Mouse (Mus musculus): ENCODE measurements at regions not wholly inside any gene's neighbourhood (a gene's known extent, or its start where the extent isn't known, plus 50 kb on each side); places are given as distances from the start of the nearest gene placed in this dataset.

DNA sequence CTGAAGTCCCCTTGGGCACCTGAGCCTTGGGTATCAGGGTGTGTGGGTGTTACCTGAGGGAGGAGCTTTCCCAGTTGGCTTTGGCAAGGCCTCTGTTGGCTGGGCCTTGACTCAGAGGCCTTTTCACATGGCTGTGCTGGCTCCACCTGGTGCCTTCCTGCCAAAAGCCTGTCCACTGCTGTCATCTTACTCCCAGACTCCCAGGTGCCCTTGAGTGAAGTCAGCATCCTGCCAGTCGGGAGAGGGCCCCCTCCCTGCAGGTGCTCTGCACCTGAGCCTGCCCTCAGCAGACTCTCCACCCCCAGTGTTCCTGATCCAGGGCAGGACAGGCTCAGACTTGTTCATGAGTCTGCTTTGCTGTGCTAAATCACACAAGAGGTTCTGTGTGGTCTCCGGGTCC, 99.2 kb upstream of the Lgalsl start:
- DNase-seq = peak in 1 of 2 experiments; percentile 4

DNA sequence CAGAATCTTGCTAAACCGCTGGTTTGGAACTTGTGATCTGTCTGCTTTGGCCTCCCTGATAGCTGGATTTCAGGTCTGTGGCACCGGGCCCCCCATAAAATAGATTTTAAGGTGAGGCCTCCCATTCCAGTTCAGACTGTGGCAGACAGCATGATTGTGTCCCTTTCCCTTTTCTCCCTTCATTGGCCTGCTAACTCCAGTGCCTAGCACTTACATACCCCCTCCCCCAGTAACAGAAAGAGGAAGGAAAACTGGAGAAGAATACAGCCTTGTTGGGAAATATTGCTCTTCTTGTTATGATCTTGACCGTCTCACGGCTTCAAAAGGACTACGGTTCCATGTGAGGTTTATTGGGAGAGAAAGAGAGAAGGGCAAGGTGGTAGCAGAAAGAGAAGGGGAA, 99.7 kb upstream of the Lgalsl start:
- DNase-seq = no peak

DNA sequence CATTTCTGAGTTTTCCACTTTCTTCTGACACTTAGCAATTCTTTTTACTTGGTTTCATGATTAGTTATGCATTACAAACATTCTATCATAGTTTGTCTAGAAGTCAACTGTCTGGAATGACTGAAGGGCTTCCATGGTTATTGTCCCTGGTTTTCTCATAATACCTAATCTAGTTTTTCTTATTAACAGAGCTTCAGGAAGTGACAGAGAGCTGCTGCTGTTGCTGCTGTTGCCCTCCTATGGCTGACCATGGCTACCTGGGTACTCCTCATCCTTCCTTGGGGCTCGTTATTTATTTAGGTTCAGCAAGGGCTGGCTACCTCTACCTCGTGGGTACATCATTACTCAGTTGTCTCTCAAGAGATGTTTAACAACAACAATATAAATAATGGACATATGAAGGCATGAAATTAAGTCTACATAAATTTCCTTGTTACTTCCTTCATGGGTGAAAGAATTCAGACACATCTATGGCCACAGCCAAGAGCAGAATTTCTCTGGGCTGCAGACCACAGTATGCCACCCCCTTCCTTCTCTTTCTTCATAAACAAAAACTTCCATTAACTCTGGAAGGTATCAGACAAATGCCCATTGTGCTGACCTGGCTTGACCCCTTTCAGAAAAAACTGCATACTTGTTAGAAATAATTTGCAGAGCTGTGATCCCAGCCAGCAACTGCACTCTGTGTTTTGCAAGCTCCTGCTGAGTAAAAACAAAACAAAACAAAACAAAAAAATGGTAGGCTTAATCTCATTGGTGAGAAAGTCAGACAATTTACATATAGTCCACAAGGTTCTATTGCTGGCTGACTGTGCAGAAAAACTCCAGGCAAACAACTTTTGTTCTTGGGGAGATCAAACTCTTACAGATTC, 103.6 kb upstream of the Lgalsl start:
- peak in 1 of 2 experiments; percentile 1 for DNase-seq

DNA sequence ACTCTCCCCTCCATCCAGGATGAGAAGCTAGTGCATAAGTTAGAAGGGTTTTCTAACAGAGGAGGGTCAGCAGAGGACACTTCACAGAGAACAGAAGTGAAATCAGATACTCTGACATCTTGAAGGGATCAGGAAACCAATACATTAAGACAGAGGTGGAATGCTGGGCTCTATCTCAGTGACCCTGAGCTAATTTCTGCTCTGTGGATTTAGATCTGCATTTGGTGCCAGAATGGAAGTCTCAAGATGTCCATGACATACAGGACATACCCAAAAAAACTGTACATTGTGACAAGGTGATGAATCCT, 104.2 kb upstream of the Lgalsl start:
- no peak for DNase-seq

DNA sequence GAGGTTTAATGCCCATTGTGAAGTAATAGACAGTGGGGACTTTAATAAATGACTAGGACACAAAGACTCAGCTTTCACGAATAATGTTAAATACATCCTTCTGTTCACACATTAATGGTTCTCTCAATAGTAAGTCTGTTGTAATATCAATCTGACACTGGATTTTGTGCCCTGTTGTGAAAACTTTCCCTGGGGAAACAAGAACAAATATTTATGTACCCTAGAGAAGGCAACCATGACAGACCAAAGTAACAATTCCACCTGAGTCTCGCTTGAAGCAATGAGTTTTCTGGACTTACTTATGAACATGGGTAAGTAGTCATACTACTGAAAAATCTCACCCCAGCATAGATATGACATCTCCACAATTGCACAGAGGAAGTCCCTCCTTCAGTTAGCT, 105.1 kb upstream of the Lgalsl start:
- peak in 1 of 2 experiments; percentile 1 for DNase-seq

DNA sequence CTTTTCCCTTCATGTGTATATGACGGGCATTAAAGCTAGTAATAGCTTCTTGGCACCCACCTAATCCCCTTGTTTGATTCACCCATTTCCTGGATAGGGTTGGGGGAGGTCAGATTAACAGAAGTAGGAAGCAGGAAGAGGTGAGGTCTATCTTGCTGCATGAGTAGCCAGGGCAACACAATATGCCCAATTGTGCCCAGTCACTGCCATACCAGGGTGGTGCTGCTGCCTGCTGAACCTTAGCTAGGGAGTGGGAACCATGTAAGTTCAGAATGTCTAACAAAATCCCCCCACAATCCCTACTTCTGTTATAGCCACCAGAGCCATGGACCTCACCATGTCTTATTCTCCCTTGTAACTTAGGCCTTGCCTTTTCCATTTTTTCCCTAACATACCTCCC, 106.1 kb upstream of the Lgalsl start:
- DNase-seq = no peak

DNA sequence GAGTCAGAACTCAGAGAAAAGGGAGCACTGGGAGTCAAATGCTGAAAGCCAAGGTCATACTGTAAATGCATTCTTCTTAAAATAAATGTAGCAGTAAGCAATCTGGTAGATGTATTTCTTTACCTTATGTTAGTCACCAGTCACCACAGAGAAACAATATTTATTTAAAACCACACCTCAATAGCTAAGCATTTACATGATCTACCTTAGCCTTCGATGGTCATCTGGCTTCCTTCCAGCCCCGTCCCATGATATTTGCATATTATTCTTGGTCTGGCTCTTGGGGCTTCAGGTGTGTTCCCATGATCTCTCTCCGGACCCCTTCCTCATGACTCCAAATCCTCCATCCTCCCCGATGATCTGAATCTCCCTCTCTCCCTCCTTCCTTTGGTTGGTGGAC, 107.1 kb upstream of the Lgalsl start:
- DNase-seq = no peak

DNA sequence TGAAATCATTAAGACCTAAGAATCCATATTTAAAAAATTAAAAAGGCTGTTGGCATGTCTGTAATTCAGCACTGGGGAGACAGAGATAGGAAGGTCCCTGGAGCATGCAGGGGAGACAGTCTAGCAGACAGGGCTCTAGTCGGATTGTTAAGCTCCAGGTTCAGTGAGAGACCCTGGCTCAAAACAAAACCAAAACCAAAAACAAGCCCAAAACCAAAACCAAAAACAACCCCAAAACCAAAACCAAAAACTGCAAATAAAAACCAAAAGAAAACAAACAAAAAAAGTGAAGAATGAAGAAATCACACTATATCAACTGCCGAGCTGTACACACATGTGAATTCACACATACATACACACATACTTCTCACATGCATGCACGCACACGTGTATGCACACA, 108.8 kb upstream of the Lgalsl start:
- no peak for DNase-seq

DNA sequence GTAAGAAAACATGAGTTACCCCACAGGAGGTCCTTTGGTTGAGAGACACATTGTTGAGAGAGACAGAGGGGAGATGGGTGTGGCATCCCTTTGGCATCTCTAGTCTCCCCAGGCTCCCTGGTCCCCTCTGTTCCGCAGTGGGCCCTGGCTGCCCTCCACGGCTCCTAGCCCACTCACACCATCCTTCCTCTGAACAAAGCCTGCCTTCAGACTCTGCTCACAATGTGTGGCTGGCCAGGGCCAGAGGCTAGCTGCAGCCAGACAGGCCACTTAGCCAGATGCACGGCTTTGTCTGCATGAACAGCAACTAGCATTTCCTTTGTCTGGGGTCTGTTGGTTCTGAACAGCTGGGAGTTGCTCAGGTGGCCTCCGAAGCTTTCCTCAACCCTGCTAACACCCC, 110.7 kb upstream of the Lgalsl start:
- DNase-seq = peak; percentile 42 to 68

DNA sequence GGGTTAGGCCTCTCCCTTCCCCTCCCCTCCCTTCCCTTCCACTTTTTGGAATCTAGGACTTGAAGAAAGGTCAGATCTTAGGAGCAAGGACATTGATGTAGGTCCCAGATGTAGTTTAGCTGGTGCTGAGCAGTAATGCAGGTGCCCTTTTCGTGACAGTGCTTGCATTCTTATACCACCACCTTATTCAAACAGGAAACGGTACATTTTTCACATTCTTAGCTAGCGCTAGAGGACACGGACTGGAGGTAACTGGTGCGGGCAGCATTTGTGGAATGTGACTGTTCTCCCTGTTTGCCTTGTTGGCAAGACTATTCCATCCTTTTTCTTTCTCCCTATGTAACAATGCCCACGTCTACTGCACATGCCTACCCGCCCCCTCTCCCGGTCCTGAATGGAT, 124.7 kb upstream of the Lgalsl start:
- peak; percentile 12 to 51 for DNase-seq

DNA sequence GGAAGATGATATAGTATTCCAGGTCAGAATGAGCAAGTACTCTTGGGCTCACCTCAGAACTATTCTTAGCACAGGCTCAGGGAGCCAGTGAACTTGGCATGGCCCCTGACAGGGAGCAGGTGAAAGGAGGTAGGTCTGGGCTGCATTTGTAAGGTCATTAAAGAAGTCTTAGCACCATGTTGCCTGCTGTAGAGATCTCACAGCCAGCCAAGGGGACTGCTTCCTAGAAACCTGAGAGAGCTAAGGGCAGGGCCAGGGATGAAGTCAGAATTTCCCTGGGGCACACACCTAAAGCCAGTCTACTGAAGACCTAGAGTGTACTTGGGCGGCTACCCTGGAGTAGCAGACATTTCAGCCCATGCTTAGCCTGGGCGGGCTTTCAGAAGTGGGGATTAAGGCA, 126.9 kb upstream of the Lgalsl start:
- DNase-seq = peak; percentile 21 to 42

DNA sequence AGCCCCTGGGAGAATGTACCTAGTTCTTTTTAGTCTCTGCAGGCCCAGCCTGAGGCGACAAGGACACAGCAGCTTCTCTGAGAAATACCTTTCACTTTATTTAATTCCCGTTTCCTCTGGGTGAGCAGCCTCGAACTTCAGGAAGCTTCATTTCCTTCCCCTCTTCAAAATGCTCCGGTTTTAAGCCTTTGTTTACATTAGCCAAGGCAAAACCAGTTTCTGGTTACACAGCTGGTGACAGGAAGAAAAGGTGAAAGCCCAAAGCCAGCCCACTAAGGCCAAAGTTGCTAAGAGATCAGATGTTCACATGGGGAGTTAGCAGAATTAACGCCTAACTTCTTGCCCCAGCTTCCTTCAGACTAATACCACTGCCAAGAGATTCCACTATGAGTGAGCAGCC, 127.4 kb upstream of the Lgalsl start:
- DNase-seq = peak in 1 of 2 experiments; percentile 36

DNA sequence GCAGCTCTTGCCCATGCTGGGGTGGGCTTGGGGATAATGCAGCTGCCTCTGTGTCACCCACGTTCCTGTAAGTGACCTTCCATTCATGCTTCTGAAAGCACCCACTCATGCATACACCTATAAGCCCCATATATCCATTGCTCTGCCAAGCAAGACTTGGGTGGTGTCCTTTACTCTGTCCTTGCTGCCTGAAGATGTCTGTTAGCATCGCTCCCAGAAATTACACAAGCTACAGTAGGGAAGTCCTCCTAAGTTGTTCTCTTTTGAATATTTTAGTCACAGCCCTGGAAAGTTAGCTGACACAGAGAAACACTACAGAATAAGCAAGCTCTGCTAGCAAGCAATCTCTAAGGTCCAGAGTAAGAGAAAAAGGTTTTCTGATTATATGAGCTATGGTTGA, 129.2 kb upstream of the Lgalsl start:
- no peak for DNase-seq

DNA sequence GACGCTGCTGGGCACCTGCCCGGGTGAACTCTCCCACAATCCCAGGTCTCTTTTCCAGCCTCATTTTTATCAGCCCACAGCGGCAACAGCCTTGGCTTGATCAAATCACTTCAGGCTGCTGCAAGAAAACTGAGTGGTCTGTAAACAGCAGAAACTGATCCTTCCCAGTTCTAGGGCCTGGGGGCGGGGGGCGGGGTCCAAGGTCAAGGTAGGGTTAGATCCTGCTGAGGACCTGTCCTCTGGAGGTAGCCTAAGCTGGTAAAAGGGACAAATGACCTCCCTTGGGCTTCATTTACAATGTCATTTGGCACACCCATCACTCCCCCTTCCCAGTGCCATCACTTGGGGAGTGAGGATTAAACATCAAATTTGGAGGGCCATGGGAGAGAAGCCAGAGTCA, 129.9 kb upstream of the Lgalsl start:
- DNase-seq = no peak

DNA sequence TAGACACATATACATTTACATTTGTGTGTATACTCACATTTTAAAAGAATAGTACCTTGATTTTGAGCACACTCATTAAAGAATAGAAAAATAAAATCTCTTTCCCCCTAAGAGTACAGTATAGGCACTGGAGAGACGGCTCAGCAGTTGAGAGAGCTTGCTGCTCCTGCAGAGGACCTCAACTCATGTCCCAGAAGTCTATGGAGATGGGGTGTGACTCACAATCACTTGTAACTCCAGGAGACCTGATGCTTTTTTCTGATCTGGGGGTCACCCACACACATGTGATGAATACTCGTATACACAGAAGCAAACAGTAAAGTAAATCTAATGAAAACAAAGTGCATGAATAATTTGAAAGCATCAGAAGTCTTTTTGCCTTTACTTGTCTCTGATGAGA, 129.5 kb upstream of the Peli1 start:
- DNase-seq = no peak

DNA sequence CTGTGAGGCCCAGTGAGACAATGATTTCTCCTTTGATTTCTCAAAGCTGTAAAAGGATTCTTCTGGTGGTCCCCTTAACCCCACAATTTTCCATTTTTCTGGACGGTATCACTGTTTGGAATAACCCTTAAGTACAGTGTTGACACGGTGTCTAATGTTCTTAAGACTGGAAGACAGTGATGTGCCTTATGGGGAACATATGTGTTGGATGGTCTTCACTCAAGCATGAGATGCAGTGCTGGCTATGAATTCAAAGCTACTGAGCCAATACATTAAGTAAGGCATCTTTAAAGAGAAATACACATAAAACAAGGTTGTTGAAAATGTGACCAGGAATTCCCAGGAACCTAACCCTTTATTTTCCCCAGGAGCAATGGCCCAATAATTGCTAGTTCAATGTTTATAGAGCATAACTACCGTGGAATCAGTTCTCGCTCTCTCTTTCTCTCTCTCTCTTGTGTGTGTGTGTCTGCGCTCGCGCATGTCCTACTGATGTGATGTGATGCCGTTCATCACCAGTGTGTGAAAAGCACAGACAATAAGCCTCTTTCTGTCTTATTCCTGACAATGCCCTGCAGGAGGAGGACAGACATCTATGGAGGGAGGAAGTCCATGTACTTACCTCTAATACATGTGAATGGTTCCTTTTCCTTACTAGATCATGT, 125.4 kb upstream of the Peli1 start:
- DNase-seq = no peak

DNA sequence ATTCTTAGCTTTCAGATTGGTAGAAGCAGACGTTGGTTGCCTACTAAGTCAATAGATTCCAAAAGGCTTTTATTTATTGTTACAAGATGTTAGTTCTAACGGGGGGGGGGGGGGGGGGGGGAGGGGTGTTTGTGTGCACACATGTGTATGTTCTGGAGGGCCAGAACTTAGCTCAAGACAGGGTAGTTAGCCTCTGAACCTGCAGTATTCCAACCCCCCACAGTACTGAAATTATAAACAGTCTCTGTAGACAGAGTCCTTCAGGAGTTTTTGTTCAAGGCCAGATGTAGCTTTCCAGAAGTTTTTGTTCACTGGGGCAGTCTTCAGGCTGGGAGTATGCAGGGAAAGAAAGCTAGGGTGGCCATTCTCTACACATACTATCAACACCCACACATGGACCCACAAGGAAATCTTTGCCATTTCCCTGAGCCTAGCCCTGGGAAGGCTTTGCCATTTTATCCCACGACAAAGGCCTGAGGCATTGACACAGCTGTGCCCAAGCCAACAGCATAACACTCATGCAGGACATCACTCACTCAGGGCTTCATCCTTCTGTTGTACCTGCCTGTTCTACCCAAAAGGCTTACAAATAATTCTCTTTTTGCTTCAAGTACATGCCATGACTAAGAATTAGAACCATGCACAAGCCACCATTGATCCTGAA, 123.6 kb upstream of the Peli1 start:
- no peak for DNase-seq

DNA sequence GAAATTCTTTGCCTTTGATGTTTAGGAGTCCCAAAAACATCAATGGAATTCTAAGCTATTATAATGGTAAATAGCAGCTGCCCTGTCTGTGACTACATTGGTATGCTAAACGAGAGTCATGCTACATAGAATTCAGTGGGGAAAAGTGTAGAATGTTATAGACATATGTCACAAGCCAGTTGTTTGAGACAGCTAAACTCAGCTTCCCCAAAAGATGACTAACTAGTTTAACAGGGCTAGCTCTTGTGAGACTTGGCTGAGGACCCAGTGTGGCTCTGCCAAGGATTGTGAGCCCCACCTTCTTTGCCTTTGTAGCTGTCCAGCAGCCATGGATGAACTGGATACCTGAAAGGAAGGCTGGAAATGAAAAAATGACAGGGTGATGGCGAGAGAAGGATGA, 122.8 kb upstream of the Peli1 start:
- no peak for DNase-seq

DNA sequence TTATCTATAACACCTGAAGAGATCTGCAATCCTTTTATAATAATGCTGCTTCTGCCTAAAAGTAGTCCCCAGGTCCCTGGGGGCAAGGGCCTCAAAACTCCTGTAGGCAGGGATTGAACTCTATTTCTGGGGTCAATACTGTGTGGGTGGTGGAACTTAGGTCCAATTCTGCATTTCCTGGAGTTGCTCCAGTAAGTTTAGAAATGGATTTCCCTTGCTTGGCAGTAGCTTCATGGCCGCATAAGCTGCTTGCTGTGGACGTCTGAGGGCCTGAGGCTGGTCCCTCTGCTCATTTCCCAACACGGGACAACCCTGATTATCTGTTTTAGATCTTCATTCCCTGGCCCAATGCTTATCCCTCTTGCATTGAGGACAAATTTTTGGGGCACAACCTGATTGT, 118.0 kb upstream of the Peli1 start:
- DNase-seq = no peak

DNA sequence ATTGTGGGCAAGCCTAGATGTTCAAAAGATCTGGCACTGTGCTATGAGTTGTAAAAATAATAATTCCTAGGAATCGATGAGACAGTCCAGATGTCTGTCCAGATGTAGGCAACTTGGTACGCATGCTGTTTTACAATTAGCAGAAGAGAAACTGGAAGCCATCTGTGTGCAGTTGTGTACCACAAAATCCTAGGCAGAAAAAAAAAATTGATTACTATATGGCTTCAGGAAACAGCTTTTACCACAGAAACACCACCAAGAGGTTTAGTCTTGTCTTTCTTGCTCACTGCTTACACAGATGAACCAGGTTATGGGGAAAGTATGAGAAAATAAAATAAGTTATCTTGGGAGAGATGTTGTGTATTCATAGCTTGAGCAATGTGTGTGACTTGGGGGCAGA, 109.5 kb upstream of the Peli1 start:
- DNase-seq = no peak

DNA sequence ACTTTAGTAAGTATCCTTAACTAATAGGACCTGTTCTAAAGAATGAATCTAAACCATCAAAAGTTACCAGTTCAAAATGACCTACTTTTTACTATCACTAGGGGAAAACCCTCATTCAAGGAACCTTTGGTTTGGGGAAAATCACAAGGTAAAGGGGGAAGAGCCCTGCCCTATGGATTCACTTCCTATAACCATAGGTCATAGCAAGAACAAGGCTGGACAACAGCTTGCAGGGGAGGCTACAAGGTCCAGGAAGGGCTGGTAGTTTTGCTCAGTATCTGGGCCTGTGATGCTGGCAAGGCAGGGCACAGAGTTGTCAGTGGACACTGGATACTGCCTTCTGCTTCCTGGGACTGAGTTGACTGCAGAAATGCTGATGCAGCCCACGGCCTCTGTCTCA, 109.1 kb upstream of the Peli1 start:
- no peak for DNase-seq

DNA sequence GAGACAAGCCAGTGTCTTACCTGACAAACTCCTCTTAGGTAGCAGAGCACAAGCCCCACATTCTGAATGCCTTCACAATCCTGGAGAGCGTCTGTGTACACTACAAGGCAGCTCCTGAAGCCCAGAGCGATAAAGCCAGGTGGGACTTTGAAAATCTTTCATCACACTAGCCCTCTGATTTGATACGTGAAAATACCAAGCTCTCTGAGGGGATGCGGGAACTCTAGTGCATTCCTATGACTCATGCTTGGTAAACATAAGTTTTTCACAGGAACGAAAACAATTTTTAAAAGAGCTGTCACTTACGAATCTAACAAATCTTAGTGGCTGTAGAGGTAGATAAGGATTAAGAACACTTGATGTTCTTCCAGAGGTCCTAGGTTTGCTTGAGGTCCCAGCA, 108.6 kb upstream of the Peli1 start:
- no peak for DNase-seq

DNA sequence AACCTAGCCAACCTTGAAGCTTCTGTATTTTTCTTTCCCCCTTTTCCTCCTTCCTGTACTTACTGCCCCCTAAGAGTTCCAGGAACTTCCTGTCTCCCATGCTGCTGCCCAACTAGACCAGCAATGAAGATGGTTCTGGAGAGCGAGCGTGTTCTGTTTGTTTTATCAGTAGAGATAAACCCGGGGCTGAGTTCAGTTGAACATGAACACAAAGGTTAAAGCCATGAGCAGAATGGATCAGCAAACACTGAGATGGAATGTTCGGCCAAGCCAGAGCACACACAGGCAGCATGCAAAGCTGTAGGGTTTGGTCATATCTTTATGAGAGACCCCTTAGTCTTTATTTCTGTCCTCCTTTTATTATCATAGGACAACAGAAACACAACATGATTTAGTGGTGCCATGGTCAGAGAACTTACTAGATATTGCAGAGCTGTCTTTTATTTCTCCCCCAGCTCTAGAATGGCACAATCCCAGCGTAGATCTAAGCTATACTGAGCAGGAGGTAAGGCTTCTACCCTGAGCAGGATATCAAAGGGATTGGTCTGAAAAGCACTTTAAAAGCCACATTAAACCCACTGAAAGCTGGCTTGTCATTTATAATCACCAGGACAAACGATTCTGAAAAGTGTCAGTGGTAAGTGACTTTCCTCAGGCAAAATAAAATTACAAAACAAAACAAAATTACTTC, 105.9 kb upstream of the Peli1 start:
- DNase-seq = no peak

DNA sequence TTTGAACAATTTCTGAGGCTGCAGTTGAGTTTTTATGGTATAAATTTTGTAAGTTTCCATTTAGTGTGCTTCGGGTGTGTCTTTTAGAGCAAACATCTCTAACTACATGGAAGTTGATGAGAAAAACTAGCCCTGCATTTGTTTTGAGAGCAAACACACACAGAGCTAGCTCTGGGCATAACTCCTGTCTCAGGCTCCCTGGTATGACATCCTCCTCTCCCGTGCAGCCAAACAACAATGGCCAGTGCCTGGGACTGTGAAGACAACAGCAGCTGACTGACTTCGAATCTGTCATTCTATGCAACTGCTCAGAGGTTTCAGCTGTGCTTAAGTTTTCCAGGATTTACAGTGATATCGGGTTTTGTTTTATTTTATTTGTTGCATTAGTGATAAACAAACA, 105.3 kb upstream of the Peli1 start:
- no peak for DNase-seq

Data from lung, postnatal 4 days (tissue).